Mouse (Mus musculus) bone marrow, adult 2 months (tissue): ENCODE measurements around the gene Atp11b.

Experiments used
- CTCF ChIP-seq: fragments of 200-500 bp; IDR thresholded peaks from 2 replicates; pipeline ENCODE4 v1.5.1; 2011; ENCODE audit warnings: low read length, control low read depth; ENCODE audit not compliant: control insufficient read depth, insufficient read depth
- POLR2A ChIP-seq: fragments of 200-500 bp; IDR thresholded peaks from 2 replicates; pipeline ENCODE4 v1.6.1; 2011; ENCODE audit warnings: low read depth, mild to moderate bottlenecking, control low read depth, low read length, borderline replicate concordance; ENCODE audit not compliant: control insufficient read depth

- TF ChIP-seq POLR2A = no peak
- no peak for TF ChIP-seq CTCF
Measured at GRCm38 (mm10) chr3:35746840-35747456, 7.0 kb upstream of the Atp11b start.
